Mouse (Mus musculus): ENCODE data around the gene Zfp503. TPM values are rescaled to one million over a fixed set of nuclear protein-coding genes. Genes with fewer than 3 reads are reported as not detected.

The Zfp503 gene
- polyA plus RNA-seq, 1 experiment from 2014 or later = 13.7 TPM

GRCm38 (mm10) chr14:22014781-22015180 is 25.4 kb upstream of the Zfp503 start:
- Histone ChIP-seq H3K9me3 (no peaks in the 10 kb centered on the region), H3K27me3 (0 out of 2 replicates have a peak, but pooled peaks cover 1% of the 10 kb centered on the region), H3K36me3 (no peaks in the 10 kb centered on the region), H3K27ac (replicated peaks) (no peak overlapping the region), H3K9ac (no peak overlapping the region), H3K4me1 (replicated peaks) (peaks cover 7% of the 10 kb centered on the region), H3K4me3 (no peak overlapping the region), H3K4me2 (no peak overlapping the region)
- 63% methylated on average over 4 of the region's 4 CpGs for WGBS
- ATAC-seq (ENCODE audit: low FRiP score, low read depth) = no peak

- 91% methylated on average over 5 of the region's 5 CpGs for WGBS
- no peak overlapping the region for H3K4me2 ChIP-seq
- no peak overlapping the region for H3K27ac ChIP-seq (replicated peaks)
- H3K4me3 ChIP-seq = no peak overlapping the region
- H3K27me3 ChIP-seq = no peaks in the 10 kb centered on the region
- no peak overlapping the region for H3K9ac ChIP-seq
- ATAC-seq (ENCODE audit: low FRiP score, low read depth) = no peak
- peaks cover 3% of the 10 kb centered on the region for H3K4me1 ChIP-seq (replicated peaks)
- no peaks in the 10 kb centered on the region for H3K36me3 ChIP-seq
- H3K9me3 ChIP-seq = no peaks in the 10 kb centered on the region
Measured at GRCm38 (mm10) chr14:22014315-22014714, 24.9 kb upstream of the Zfp503 start.

DNA sequence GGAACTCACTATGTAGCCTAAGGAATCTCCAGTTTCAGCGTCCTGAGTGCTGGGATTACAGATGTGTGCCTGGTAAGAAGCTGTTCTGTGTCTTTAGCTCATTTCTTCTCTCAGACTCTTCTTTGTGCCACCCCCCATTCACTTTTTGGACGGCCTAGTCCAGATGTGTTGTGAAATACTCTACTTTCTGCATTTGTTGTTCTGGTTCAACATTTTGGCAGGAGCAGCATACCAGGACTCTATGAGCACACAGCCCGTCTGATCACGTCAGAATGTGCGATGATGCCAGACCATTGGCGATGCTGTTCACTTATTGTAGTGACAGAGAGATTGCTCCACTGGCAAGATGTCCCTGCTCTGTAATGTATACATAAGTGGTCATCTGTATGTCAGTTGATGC is 17.6 kb upstream of the Zfp503 start:
- no peak overlapping the region for H3K4me2 ChIP-seq
- no peak overlapping the region for H3K27ac ChIP-seq (replicated peaks)
- no peak for ATAC-seq (ENCODE audit: low FRiP score, low read depth)
- H3K9me3 ChIP-seq = no peaks in the 10 kb centered on the region
- no peaks in the 10 kb centered on the region for H3K27me3 ChIP-seq
- no peaks in the 10 kb centered on the region for H3K36me3 ChIP-seq
- no peak overlapping the region for H3K4me3 ChIP-seq
- WGBS = 83% methylated on average over 6 of the region's 6 CpGs
- H3K9ac ChIP-seq = no peak overlapping the region
- H3K4me1 ChIP-seq (replicated peaks) = no peaks in the 10 kb centered on the region

DNA sequence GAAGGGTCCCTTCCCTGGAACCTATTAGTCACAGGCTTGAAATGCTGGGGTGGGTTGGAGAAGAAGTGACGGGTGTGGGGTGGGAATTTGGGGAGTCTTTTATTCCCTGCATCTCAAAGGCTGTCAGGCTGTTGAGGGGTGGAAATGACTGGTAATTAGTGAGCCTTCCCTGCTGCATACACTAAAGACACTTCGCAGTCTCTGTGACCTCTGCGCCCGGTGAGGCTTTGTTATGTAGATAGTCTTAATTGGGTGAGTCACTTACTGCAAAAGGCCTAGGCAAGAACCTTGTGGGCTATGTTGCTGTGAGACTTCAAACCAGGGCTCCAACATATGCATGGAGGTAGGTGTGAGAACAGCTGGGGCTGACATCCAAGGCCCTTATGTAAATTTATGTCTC is 15.5 kb upstream of the Zfp503 start:
- ATAC-seq (ENCODE audit: low FRiP score, low read depth) = no peak
- no peak overlapping the region for H3K4me3 ChIP-seq
- 19% methylated on average over 4 of the region's 4 CpGs for WGBS

GRCm38 (mm10) chr14:22003631-22004030 is 14.2 kb upstream of the Zfp503 start:
- Histone ChIP-seq H3K4me3 (no peak overlapping the region), H3K4me2 (no peak overlapping the region), H3K9me3 (no peaks in the 10 kb centered on the region), H3K27ac (replicated peaks) (no peak overlapping the region), H3K4me1 (replicated peaks) (no peaks in the 10 kb centered on the region), H3K27me3 (no peaks in the 10 kb centered on the region), H3K9ac (no peak overlapping the region), H3K36me3 (no peaks in the 10 kb centered on the region)
- WGBS = 83% methylated on average over 4 of the region's 4 CpGs
- no peak for ATAC-seq (ENCODE audit: low FRiP score, low read depth)

More for the DNA sequence above, 15.5 kb upstream of the Zfp503 start:
- H3K9ac ChIP-seq = no peak overlapping the region
- H3K4me1 ChIP-seq (replicated peaks) = no peaks in the 10 kb centered on the region
- no peaks in the 10 kb centered on the region for H3K9me3 ChIP-seq
- no peaks in the 10 kb centered on the region for H3K36me3 ChIP-seq
- H3K4me2 ChIP-seq = no peak overlapping the region
- H3K27ac ChIP-seq (replicated peaks) = no peak overlapping the region
- H3K27me3 ChIP-seq = no peaks in the 10 kb centered on the region

DNA sequence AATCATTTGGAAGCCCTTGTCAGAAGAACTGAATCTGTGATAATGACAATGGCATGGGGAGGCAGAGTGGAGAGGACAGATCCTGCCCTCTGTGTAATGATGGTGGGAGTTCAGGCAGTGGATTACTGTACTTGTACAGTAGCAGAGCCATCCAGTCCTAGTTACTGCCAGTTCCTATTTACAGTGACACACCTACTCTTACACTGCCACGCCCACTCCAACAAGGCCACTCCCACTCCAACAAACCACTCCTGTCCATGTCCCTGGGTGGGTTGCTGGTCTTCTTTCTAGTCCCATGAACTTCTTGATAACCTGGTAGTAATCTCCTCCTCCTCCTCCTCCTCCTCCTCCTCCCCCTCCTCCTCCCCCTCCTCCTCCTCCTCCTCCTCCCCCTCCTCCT is 13.8 kb upstream of the Zfp503 start:
- Histone ChIP-seq H3K27me3 (no peaks in the 10 kb centered on the region), H3K9ac (no peak overlapping the region), H3K27ac (replicated peaks) (no peak overlapping the region), H3K9me3 (no peaks in the 10 kb centered on the region), H3K4me3 (no peak overlapping the region), H3K4me1 (replicated peaks) (no peaks in the 10 kb centered on the region), H3K36me3 (no peaks in the 10 kb centered on the region), H3K4me2 (no peak overlapping the region)
- WGBS = 93% methylated on average over 1 of the region's 1 CpGs
- no peak for ATAC-seq (ENCODE audit: low FRiP score, low read depth)

DNA sequence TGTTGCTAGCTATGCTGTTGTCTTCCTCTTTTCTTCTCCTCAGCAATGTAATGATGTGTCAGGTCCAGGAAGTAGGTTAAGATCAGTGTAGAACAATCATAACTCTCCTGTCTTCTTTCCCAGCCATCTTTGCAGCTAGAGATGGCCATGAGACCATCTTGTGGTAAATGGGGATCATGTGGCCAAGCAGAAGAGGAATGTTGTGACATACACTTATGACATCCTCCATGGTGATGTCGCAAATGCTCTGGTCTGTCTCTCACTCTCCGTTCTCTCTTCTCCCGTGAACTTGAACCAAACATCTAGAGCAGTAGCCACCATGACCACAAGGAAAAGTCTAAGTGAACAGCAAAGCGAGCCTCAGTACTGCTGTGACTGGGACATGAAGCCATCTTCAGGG is 10.2 kb upstream of the Zfp503 start:
- Histone ChIP-seq H3K27ac (replicated peaks) (no peak overlapping the region), H3K4me3 (no peak overlapping the region), H3K27me3 (peaks cover 9% of the 10 kb centered on the region), H3K9me3 (no peaks in the 10 kb centered on the region), H3K4me2 (no peak overlapping the region), H3K36me3 (no peaks in the 10 kb centered on the region), H3K4me1 (replicated peaks) (peaks cover 12% of the 10 kb centered on the region), H3K9ac (no peak overlapping the region)
- WGBS = 96% methylated on average over 4 of the region's 4 CpGs
- ATAC-seq (ENCODE audit: low FRiP score, low read depth) = no peak

- Histone ChIP-seq H3K4me2 (peak overlapping the region; percentile 85), H3K9ac (peak overlapping the region; percentile 46), H3K9me3 (no peaks in the 10 kb centered on the region), H3K4me3 (peak overlapping the region; percentile 53), H3K36me3 (no peaks in the 10 kb centered on the region), H3K27me3 (peaks cover 17% of the 10 kb centered on the region), H3K27ac (replicated peaks) (peak overlapping the region; percentile 67), H3K4me1 (replicated peaks) (peaks cover 34% of the 10 kb centered on the region)
- peak; percentile 87 for ATAC-seq (ENCODE audit: low FRiP score, low read depth)
- under 1% methylated on average over 35 of the region's 36 CpGs for WGBS
Measured at GRCm38 (mm10) chr14:21995031-21995754, 5.8 kb upstream of the Zfp503 start.

DNA sequence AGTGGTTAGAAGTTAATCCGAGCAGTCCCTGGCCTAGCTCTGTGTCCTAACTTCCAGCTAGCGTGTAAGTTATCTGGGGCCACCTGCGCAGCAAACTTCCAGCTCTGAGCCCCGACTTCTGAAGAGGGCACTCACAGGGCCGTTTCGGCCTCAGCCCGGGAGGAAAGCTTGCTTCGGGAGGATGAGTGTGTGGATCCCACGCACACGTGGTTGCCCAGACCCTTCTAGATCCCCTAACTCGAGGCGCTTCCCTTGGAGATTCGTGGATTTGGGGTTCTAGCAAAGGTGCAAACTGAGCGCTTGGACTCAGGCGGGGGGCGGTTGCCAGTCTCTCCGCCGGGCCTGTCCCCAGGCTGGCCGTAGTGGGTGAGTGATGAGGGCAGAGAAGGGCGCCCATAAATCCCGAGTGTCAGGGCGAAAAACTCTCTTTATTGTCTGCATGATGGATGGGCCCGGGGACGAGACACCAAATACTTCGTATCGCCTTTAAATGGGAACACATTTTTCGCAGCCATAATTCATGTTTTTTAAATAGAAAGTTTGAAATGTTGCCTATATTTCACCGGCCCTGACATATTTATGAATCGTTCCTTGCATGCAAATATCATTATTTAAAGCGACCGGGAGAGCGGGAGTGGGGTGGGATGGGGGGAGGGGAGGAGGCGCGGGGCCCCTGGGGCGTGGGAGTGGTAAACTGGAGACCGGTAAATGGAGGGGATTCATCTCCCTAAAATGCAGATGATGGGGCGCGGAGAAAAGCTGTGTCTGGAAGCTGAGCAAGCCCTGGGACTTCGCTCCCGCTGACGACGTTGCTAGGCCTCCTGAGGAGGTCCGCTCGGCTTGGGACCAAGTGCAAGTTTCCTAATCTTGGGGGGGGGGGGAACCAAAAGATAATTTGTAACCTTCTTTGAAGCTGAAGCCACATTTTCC is 4.9 kb upstream of the Zfp503 start:
- 5% methylated on average over 44 of the region's 44 CpGs for WGBS
- Histone ChIP-seq H3K9me3 (no peaks in the 10 kb centered on the region), H3K9ac (peak overlapping the region; percentile 46; the same call in 1 of the 2 replicates), H3K4me1 (replicated peaks) (peaks cover 41% of the 10 kb centered on the region), H3K36me3 (no peaks in the 10 kb centered on the region), H3K4me2 (peak overlapping the region; percentile 85), H3K27ac (replicated peaks) (peak overlapping the region; percentile 67), H3K27me3 (peaks cover 17% of the 10 kb centered on the region), H3K4me3 (peak overlapping the region; percentile 53)
- ATAC-seq (ENCODE audit: low FRiP score, low read depth) = no peak

DNA sequence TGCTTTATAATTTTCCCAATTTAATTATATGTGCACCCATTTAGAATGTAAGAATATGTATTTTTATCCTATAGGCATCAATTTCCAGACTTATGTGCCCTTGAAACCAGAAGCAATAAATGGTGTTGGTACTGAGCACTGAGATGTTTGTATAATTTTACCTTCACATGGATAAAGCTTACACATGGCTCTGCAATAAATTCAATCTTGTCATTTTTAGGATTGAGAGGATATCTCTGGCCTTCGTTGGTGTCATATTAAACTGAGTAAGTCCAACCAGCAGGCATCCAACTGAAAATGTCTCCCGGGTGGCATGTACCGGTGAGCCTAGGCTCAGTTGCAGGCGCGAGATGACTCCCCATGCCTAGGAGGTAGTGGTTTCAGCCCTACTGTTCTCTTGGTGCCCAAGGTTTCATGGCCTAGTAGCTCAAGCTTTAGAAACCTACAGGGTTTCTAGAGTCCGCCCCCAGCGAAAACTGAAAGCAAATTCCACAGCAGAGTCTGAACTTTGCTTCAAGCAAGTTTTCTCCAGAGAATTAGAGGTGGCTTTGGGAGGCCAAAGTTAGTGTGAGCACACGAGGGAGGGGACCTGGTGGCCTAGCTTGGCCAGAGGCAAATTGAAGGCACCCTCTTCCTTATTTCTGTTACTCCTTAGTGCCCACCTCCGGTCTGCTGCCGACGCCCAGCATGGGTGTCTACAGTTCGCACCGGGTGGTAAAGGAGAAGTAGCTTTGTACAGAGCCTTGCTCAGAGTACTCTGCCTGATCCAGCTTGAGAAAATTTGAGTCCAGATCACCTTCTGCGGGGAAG is 4.1 kb upstream of the Zfp503 start:
- H3K4me1 ChIP-seq (replicated peaks) = peaks cover 49% of the 10 kb centered on the region
- H3K9me3 ChIP-seq = no peaks in the 10 kb centered on the region
- H3K27ac ChIP-seq (replicated peaks) = no peak overlapping the region
- 23% methylated on average over 14 of the region's 14 CpGs for WGBS
- no peak for ATAC-seq (ENCODE audit: low FRiP score, low read depth)
- peak overlapping the region; percentile 85 for H3K4me2 ChIP-seq
- H3K4me3 ChIP-seq = no peak overlapping the region
- H3K36me3 ChIP-seq = no peaks in the 10 kb centered on the region
- H3K9ac ChIP-seq = no peak overlapping the region
- H3K27me3 ChIP-seq = peaks cover 25% of the 10 kb centered on the region

GRCm38 (mm10) chr14:21992321-21992885 is 3.0 kb upstream of the Zfp503 start:
- Histone ChIP-seq H3K27me3 (peaks cover 25% of the 10 kb centered on the region), H3K4me2 (peak overlapping the region; percentile 86), H3K9ac (no peak overlapping the region), H3K4me1 (replicated peaks) (peaks cover 49% of the 10 kb centered on the region), H3K27ac (replicated peaks) (no peak overlapping the region), H3K4me3 (peak overlapping the region; percentile 13), H3K36me3 (no peaks in the 10 kb centered on the region), H3K9me3 (no peaks in the 10 kb centered on the region)
- no peak for ATAC-seq (ENCODE audit: low FRiP score, low read depth)
- WGBS = 51% methylated on average over 4 of the region's 4 CpGs
